Mouse (Mus musculus) neural tube, embryonic 14.5 days (tissue): ENCODE measurements around the gene Akap9. TPM values are rescaled to one million over a fixed set of nuclear protein-coding genes. Genes with fewer than 3 reads are reported as not detected.

Source experiments
- polyA plus RNA-seq: library from polyadenylated mRNA; unstranded; fragments of >200 nt; fragmentation: Nextera tagmentation; extraction: Ambion mirVana; gene quantifications from 2 replicates; pipeline ENCODE4 v1.2.1, GENCODE M21; 2014

The Akap9 gene
- polyA plus RNA-seq, 1 experiment from 2014 or later: 342 TPM

Other genes with a start within 250 kb of the Akap9 start
- gene Ankib1, start 125.1 kb upstream of the Akap9 start, polyA plus RNA-seq: 24.4 and 25.8 TPM in 2 replicates
- gene Krit1, start 124.9 kb upstream of the Akap9 start, polyA plus RNA-seq: 61.7 and 69.7 TPM in 2 replicates
- 0.09 and 0.11 TPM in 2 replicates for gene Lrrd1, start 82.9 kb upstream of the Akap9 start, polyA plus RNA-seq
- 7.1 and 8.2 TPM in 2 replicates for gene Mterf1a, start 34.1 kb upstream of the Akap9 start, polyA plus RNA-seq
- 160 and 177 TPM in 2 replicates for gene Cyp51, start 176.7 kb downstream of the Akap9 start, polyA plus RNA-seq